Mouse (Mus musculus): ENCODE data around the gene Atg9b.

The Atg9b gene

GRCm38 (mm10) chr5:24380499-24380898 lies 11.4 kb downstream of the Atg9b start:
- DNase-seq, result no peak

GRCm38 (mm10) chr5:24379501-24379900 lies 12.4 kb downstream of the Atg9b start:
- no peak for DNase-seq

- no peak for DNase-seq
These were observed 13.2 kb downstream of the Atg9b start for GRCm38 (mm10) chr5:24378700-24379099.

GRCm38 (mm10) chr5:24374666-24375328 lies 17.1 kb downstream of the Atg9b start:
- DNase-seq, result no peak

GRCm38 (mm10) chr5:24374216-24374615 lies 17.7 kb downstream of the Atg9b start:
- no peak for DNase-seq

- DNase-seq, result no peak
These were observed 18.1 kb downstream of the Atg9b start for GRCm38 (mm10) chr5:24373807-24374206.

GRCm38 (mm10) chr5:24369767-24370166 lies 22.2 kb downstream of the Atg9b start:
- DNase-seq, result no peak

GRCm38 (mm10) chr5:24366426-24366825 lies 25.5 kb downstream of the Atg9b start:
- no peak for DNase-seq

- peak; percentile 42 for DNase-seq
These were observed 26.4 kb downstream of the Atg9b start for GRCm38 (mm10) chr5:24365528-24365927.

GRCm38 (mm10) chr5:24364963-24365362 lies 27.0 kb downstream of the Atg9b start:
- no peak for DNase-seq

GRCm38 (mm10) chr5:24364508-24364907 lies 27.4 kb downstream of the Atg9b start, which contains the start of gene Nos3:
Nos3 (plus strand) TSS chr5:24364810.
- peak; percentile 79 for DNase-seq

GRCm38 (mm10) chr5:24364061-24364460 lies 27.9 kb downstream of the Atg9b start:
- DNase-seq, result no peak

GRCm38 (mm10) chr5:24363467-24363866 lies 28.5 kb downstream of the Atg9b start:
- DNase-seq, result no peak

GRCm38 (mm10) chr5:24360792-24361454 lies 31.0 kb downstream of the Atg9b start:
- peak; percentile 90 for DNase-seq

- DNase-seq, result peak; percentile 94
These were observed 34.5 kb downstream of the Atg9b start for GRCm38 (mm10) chr5:24357461-24357860.

- no peak for DNase-seq
These were observed 35.2 kb downstream of the Atg9b start for GRCm38 (mm10) chr5:24356764-24357163.

GRCm38 (mm10) chr5:24353327-24353726 lies 38.6 kb downstream of the Atg9b start:
- DNase-seq, result peak; percentile 28

- peak; percentile 80 for DNase-seq
These were observed 39.6 kb downstream of the Atg9b start for GRCm38 (mm10) chr5:24352251-24352859.

GRCm38 (mm10) chr5:24351701-24352171 lies 40.2 kb downstream of the Atg9b start:
- peak; percentile 92 for DNase-seq

- DNase-seq, result no peak
These were observed 40.7 kb downstream of the Atg9b start, which contains the start of gene Kcnh2 for GRCm38 (mm10) chr5:24351278-24351677. Kcnh2 (minus strand) TSS chr5:24351604.

- peak; percentile 51 for DNase-seq
These were observed 41.3 kb downstream of the Atg9b start for GRCm38 (mm10) chr5:24350531-24351250.

- no peak for DNase-seq
These were observed 41.9 kb downstream of the Atg9b start for GRCm38 (mm10) chr5:24350073-24350472.

- DNase-seq, result peak; percentile 63
These were observed 43.4 kb downstream of the Atg9b start for GRCm38 (mm10) chr5:24348546-24348945.

Data from kidney, postnatal 10 days (tissue).